Mouse (Mus musculus) CD4-positive helper T cell, adult 2 months (primary cell): ENCODE data around the gene Enpp4.

Experiments
- DNase-seq: peaks from one replicate; pipeline ENCODE4 v3.0.0-alpha.2; 2012; ENCODE audit warnings: low read depth, missing footprints, low spot score

Gene Enpp4

GRCm38 (mm10) chr17:44091512-44091911, 14.1 kb downstream of the Enpp4 start:
- DNase-seq, result no peak

DNA sequence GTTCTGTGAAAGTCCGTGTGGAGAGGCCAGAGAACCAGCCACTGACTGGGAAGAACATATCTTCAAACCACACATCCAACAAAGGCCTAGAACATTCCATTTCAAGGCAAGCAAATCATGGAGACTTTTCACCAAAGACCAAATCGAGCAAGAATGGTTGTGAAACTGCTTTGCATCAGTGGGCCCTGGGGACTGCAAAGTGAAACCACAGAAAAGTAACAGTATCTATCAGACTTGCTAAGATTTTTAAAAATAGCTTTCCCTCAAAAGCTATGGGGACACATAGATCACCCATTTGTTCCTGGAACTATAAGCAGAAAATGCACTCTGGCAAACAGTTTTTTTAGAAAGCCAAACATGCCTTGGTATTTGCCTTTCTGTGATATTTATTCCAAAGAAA, 14.7 kb downstream of the Enpp4 start:
- DNase-seq, result no peak

DNA sequence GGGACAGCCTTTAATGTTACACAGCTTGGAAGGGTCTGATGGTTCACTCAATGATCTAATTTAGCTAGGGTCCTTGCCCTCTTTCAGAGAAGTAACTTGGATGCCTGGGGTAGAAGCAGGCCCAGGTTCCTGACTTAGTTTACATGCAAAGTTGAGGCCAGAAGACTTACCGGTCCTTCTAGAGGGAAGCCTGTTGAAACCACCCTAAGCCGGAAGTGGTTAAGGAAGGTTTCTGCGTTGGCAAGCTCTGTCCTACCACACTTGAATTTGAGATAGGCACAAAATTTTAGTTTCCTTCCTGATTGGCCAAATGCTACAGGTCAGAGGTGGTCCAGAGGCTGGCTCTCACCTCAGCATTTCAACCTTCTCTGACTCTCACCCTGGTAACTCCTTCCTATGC, 17.4 kb downstream of the Enpp4 start:
- DNase-seq, result no peak

- DNase-seq, result no peak
Measured at GRCm38 (mm10) chr17:44083156-44083555, 22.5 kb downstream of the Enpp4 start.

- peak; percentile 84 for DNase-seq
Measured at GRCm38 (mm10) chr17:44078631-44079350, 26.8 kb downstream of the Enpp4 start, which contains the start of gene Enpp5. Gene Enpp5, plus strand, starts transcription at chr17:44078813.

DNA sequence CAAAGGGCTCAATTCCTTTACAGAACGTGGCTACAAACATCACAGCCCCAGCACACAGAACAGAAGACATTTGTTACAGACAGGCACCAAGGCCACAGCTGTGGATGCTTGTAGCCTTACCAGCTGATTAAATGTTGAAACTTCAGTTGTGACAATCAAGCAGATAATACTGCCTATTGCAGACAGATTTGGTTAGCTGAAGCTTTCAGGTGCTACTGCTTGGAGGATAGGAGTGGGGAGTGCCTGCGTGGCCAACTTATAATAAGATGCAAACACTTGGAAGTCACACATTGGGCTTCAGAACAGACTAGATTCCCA, 27.8 kb downstream of the Enpp4 start:
- DNase-seq, result no peak

DNA sequence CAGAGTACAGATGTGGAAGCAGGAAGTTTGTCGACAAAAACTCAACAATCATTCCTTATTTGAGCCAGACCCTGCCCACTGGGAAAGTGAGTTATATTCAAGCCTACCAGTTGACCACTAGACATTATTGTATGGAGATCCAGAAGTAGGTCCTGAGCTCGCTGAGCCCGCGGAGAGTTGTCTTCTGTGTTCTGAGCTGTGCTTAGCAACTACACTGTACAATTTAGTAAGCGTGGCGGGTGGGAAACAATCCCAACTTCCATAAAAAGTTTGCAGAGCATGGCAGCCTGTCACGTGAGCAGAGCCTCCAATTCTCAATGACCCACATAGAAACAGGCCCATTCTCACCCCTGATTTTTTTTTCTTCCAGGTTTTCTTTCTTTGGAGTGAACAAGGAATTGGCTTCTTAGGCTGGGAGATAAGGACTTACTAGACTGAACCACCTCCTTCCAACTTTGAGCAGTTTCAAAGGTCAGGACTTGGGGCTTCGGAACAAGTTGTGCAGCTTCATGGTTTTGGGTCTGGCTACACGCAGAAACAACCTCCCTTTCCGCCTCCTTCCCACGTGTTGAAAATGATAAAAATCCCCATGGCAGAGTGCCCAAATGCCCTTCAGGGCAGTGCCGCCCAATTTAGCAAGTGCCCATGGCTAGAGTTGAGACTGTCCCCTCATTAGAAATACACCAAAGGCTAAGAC, 28.3 kb downstream of the Enpp4 start:
- no peak for DNase-seq

- DNase-seq, result peak; percentile 61
Measured at GRCm38 (mm10) chr17:44076051-44076680, 29.4 kb downstream of the Enpp4 start.

DNA sequence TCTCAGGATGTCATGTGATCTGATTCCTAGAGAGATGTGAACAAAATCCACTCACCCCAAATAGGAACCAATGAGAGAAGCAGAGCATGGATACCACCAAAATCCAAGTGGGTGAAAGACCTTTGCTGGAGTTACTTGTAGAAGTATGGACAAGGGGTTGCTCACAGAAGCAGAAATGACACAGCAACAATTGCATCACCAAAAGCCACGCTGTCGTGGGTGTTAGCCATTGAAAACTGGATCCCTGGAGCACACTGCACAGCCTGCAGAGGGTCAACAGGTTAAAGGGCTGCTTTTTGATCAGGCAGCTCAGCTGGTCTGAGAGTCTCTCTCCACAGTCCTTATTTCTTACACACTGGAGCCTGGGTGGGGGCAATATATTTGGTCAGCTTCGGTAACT, 30.0 kb downstream of the Enpp4 start:
- DNase-seq, result no peak

- no peak for DNase-seq
Measured at GRCm38 (mm10) chr17:44071680-44072079, 33.9 kb downstream of the Enpp4 start.

DNA sequence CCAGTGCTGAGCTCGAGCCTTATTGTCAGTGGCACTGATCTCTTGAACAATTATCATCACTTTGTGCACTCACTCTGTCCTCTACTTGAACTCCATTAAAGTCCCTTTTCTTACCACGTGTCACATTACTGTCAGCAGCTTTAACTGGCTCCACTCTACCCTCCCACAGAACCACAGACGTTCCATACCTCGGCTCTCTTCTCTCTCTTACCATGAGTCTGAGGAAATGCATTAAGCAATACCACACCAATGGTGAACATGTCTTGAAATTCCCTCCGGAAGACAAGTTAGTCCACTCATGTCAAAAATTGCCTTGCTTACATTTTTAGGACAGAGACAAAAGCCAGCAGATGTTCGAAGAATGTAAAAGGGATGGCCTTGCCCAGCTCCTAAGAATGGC, 36.7 kb downstream of the Enpp4 start:
- DNase-seq, result no peak

DNA sequence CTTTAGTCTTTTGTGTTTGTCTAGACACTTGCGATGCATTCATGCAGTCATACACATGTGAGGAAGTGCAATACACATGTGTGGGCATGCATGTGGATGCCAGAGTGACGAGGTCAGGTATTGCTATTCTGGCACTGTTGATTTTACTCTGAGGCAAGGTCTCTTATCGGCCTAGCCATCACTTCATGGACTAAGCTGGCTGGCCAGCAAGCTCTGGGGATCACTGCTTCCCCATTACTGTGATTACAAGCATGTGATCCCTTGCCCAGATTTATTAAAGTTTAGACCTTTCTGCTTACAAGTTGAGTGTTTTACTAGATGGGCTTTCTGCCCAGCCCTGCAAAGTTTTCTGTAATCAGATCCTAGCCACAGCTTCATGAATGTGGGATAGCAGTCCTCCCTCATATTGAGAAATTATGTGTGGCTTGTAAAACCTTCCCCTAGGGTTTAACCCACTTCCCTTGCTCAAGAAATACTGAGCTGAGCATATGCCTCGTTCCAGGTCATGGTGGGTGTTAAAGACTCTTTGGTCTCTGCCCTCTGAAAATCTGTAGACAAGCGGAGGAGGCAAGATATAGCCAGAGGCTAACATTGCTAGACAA, 44.2 kb downstream of the Enpp4 start:
- DNase-seq, result no peak

DNA sequence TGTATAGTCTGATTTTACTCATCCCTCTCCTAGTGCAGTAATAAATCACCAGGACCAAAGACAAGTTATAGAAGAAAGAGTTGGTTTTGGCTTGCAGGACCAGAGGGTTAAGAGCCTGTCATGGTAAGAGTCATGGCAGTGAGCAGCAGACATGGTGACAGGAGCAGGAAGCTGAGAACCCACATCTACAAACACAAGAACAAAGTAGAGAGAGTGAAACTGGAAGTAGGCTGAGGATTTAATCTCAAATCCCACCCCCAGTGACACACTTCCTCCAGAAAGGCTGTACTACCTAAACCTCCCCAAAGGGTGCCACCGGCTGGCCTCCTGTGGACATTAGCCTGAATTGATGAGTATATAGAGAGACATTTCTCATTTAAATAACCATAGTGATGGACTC, 44.8 kb downstream of the Enpp4 start:
- DNase-seq, result no peak

DNA sequence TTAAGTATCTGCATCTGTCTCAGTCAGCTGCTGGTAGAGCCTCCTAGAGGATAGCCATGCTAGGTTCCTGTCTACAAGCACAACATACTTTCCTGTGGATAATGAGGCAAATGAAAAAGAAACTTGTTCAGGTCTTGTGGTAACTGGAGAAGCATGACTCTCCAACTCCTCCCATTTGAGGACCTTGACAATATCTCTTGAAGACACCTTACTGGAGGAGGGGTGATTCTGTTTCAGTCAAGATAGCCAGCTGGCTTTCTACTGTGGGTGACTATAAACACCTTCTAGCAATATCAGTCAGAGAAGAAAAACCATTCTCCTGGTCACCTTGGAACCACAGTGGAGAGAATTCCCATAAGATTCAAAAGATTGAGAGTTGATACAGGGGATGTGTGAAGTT, 47.5 kb downstream of the Enpp4 start:
- DNase-seq, result no peak

- DNase-seq, result no peak
Measured at GRCm38 (mm10) chr17:44057123-44057522, 48.5 kb downstream of the Enpp4 start.

DNA sequence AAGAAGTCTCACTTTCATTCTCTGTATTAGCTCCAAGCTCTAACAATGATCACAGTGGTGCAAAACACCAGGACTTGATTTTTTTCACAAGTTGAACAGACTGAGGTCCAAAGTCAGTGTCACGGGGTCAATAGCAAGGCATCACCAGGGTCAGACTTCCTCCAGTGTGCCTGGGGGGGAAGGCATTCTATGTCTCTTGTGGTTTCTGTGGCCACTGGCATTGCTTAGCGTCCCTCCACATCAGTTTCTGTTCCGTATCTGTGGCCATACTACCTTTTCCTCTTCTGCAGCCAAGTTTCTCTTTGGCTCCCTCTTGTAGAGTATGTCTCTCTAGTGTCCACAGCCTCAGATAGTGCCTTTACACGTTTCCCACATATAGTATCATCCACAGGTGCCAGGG, 52.2 kb downstream of the Enpp4 start:
- no peak for DNase-seq
